In the genomic region with DNA sequence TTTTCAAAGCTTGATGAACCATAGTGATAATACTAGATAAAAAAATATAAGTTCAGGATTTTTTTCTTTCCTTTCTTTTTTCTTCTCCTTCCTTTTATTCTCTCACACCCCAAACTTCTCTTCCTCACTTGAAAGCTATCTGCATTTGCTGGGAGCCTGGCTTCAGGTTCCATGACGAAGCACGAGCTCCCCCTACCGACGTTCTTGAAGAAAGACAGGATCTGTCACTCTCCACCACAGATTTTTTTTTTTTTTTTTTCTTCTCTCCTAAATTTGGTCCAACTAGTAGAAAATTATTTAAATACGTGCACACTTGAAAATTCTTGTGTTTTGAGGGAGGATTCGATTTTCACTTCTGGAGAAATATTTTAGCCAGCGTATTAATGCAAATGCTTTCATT, we compare ENCODE assay signal across 8 mouse cellular contexts.
DNase-seq lines count a peak whose midpoint lies in the region; ATAC-seq lines count a peak whose summit lies in the region.

No protein-coding gene starts in this region.

- no peaks in the 10 kb centered on the region for H3K27me3 ChIP-seq in intestine, embryonic 14.5 days (replicated peaks; ENCODE audit: control insufficient read depth, insufficient read depth, low read length)
- H3K27me3 ChIP-seq in intestine, embryonic 15.5 days (replicated peaks), result no peaks in the 10 kb centered on the region

- WGBS in intestine, embryonic 14.5 days, result 6% methylated on average over 7 of the region's 7 CpGs
- WGBS in intestine, embryonic 15.5 days, result 7% methylated on average over 7 of the region's 7 CpGs

- no peaks in the 10 kb centered on the region for H3K4me1 ChIP-seq in intestine, embryonic 14.5 days (replicated peaks; ENCODE audit: control insufficient read depth, insufficient read depth, low read length)
- H3K4me1 ChIP-seq in intestine, embryonic 15.5 days (replicated peaks), result no peaks in the 10 kb centered on the region

- no peak for ATAC-seq in intestine, embryonic 14.5 days (replicated peaks; ENCODE audit: low FRiP score, low TSS enrichment, low read depth)
- ATAC-seq in intestine, embryonic 15.5 days, result no peak
- ATAC-seq in megakaryocyte, adult 5-6 weeks (ENCODE audit: poor library complexity, severe bottlenecking), result peak; percentile 74

- H3K36me3 ChIP-seq in intestine, embryonic 14.5 days (ENCODE audit: control insufficient read depth, insufficient read depth, low read length), result no peaks in the 10 kb centered on the region
- H3K36me3 ChIP-seq in intestine, embryonic 15.5 days, result no peaks in the 10 kb centered on the region

- H3K27ac ChIP-seq in intestine, embryonic 14.5 days (ENCODE audit: low read depth), result no peak overlapping the region
- no peak overlapping the region for H3K27ac ChIP-seq in intestine, embryonic 15.5 days

- H3K9me3 ChIP-seq in intestine, embryonic 14.5 days (ENCODE audit: control insufficient read depth, low read length), result no peaks in the 10 kb centered on the region
- H3K9me3 ChIP-seq in intestine, embryonic 15.5 days, result no peaks in the 10 kb centered on the region

- peak; percentile 71 for DNase-seq in intestine, embryonic 14.5 days (ENCODE audit: low spot score)
- peak; percentile 52 for DNase-seq in A20 (ENCODE audit: low read depth, low spot score)
- DNase-seq in NIH3T3 (ENCODE audit: low read depth), result peak; percentile 88
- peak; percentile 44 for DNase-seq in cerebellum, adult 8-10 months
- DNase-seq in gastrocnemius, postnatal 4 days (ENCODE audit: low spot score in 2 of 2), result peak; percentile 29 to 48
- peak; percentile 33 for DNase-seq in thymus, postnatal 25 days

- no peak overlapping the region for H3K9ac ChIP-seq in intestine, embryonic 14.5 days (ENCODE audit: low read length)
- no peak overlapping the region for H3K9ac ChIP-seq in intestine, embryonic 15.5 days

- H3K4me3 ChIP-seq in intestine, embryonic 14.5 days (ENCODE audit: low read depth, low read length), result no peak overlapping the region
- H3K4me3 ChIP-seq in intestine, embryonic 15.5 days (replicated peaks), result no peak overlapping the region

- H3K4me2 ChIP-seq in intestine, embryonic 14.5 days (ENCODE audit: low read length), result no peak overlapping the region
- no peak overlapping the region for H3K4me2 ChIP-seq in intestine, embryonic 15.5 days (replicated peaks)

Comparison
In these comparisons a context has a peak if more than half of its experiments do, and no peak if none do; other contexts are left out.
1. DNase-seq: peak in every context shown above with its lines; median percentile 88 in NIH3T3; 71 in intestine, embryonic 14.5 days; 52 in A20; 44 in cerebellum, adult 8-10 months; 38 in gastrocnemius, postnatal 4 days; 33 in thymus, postnatal 25 days.